16 mouse cellular contexts compared by ENCODE assay signal in the genomic region with DNA sequence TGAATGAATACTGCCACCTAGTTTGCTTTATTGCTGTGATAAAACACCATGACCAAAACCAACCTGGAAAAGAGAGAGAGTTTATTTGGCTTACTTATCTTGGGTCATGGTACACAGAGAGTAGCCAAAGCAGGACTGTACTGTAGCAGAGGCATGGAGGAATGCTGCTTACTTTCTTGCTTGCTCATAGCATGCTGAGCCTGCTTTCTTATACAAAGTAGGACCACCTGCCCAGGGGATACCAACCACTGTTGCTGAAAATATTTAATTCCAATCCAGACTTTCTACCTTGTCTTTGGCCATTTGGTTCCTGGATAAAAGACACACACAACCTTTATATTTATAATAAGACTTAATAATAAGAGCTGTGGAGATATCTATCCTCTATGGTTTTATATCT.
"Had no signal": no experiment of that assay in that cellular context is flagged by ENCODE, and none has a peak within 500 bp of the region (broad histone marks: within the 10 kb centered on the region; RNA-seq: fewer than 3 reads in every experiment).

No protein-coding gene starts in this region.

- H3K9ac ChIP-seq: neural tube, embryonic 13.5 days; neural tube, embryonic 15.5 days; stomach, embryonic 15.5 days had no signal

- H3K9me3 ChIP-seq: neural tube, embryonic 13.5 days; neural tube, embryonic 15.5 days; stomach, embryonic 15.5 days had no signal

- H3K4me2 ChIP-seq: neural tube, embryonic 13.5 days; neural tube, embryonic 15.5 days; stomach, embryonic 15.5 days had no signal

- DNase-seq: retina, postnatal 1 day; right cerebral cortex, adult 18-20 months; right cerebral cortex, postnatal 14 days; right cerebral cortex, postnatal 25 days; right cerebral cortex, postnatal 4 days; spleen, adult 18-20 months; thymus, adult 18-20 months; thymus, adult 2 months; thymus, postnatal 14 days; thymus, postnatal 25 days; thymus, postnatal 36 days; thymus, postnatal 4 days had no signal

- H3K4me1 ChIP-seq: neural tube, embryonic 13.5 days; neural tube, embryonic 15.5 days; stomach, embryonic 15.5 days had no signal

- H3K27ac ChIP-seq: neural tube, embryonic 13.5 days; neural tube, embryonic 15.5 days; stomach, embryonic 15.5 days; stomach, postnatal 0 days had no signal

- H3K27me3 ChIP-seq: neural tube, embryonic 13.5 days; neural tube, embryonic 15.5 days; stomach, embryonic 15.5 days had no signal

- H3K36me3 ChIP-seq: neural tube, embryonic 13.5 days; neural tube, embryonic 15.5 days; stomach, embryonic 15.5 days had no signal

- H3K4me3 ChIP-seq: neural tube, embryonic 13.5 days; neural tube, embryonic 15.5 days; stomach, embryonic 15.5 days had no signal
